Mouse (Mus musculus) kidney, adult 2 months (tissue): ENCODE data around the gene Cpped1. TPM values are rescaled to one million over a fixed set of nuclear protein-coding genes. Genes with fewer than 3 reads are reported as not detected.

Source experiments
- DNase-seq: peaks from one replicate; pipeline ENCODE4 v3.0.0; 2021
- H3K27ac ChIP-seq: fragments of 200-500 bp; 2 replicates; pipeline ENCODE4 v1.5.1; 2012; ENCODE audit warnings: low read depth, low read length, control low read depth, inconsistent platforms; ENCODE audit not compliant: insufficient read depth
- H3K27me3 ChIP-seq: fragments of 200-500 bp; replicated peaks from 2 replicates; pipeline ENCODE4 v1.6.1; 2012; ENCODE audit warnings: mild to moderate bottlenecking, moderate library complexity, low read length, inconsistent platforms; ENCODE audit not compliant: control insufficient read depth, insufficient read depth
- H3K36me3 ChIP-seq: fragments of 200-500 bp; 2 replicates; pipeline ENCODE4 v1.6.1; 2012; ENCODE audit warnings: mild to moderate bottlenecking, moderate library complexity, low read length, inconsistent platforms; ENCODE audit not compliant: control insufficient read depth, insufficient read depth
- H3K4me1 ChIP-seq: fragments of 200-500 bp; 2 replicates; pipeline ENCODE4 v1.6.1; 2011; ENCODE audit warnings: low read length; ENCODE audit not compliant: control insufficient read depth, insufficient read depth
- H3K4me3 ChIP-seq: fragments of 200-500 bp; 2 replicates; pipeline ENCODE4 v1.5.1; 2011; ENCODE audit warnings: mild to moderate bottlenecking, low read depth, low read length, control low read depth; ENCODE audit not compliant: insufficient read depth
- CTCF ChIP-seq: fragments of 200-500 bp; conservative IDR thresholded peaks from 2 replicates; pipeline ENCODE4 v1.5.1; 2011; ENCODE audit warnings: low read depth, mild to moderate bottlenecking, control low read depth, low read length, moderate library complexity, mixed read lengths; ENCODE audit not compliant: insufficient read depth, insufficient read length
- POLR2A ChIP-seq: fragments of 200-500 bp; IDR thresholded peaks from one replicate; pipeline ENCODE4 v1.6.1; 2011; ENCODE audit warnings: low read depth, low read length, control low read depth
- WGBS: fragments of 180-500 bp; shearing (Covaris S2); methylation state at CpG from one replicate; pipeline ENCODE4 v1.1.7; 2018; 5-methylcytosine and 5-hydroxymethylcytosine counted together
- polyA plus RNA-seq: library from polyadenylated mRNA; depleted of rRNA; stranded (reverse); fragments of >200 nt; gene quantifications from 2 replicates; pipeline ENCODE4 v1.2.3, GENCODE M21; 2012

The Cpped1 gene
- polyA plus RNA-seq, 1 experiment, result 39.9 TPM

DNA sequence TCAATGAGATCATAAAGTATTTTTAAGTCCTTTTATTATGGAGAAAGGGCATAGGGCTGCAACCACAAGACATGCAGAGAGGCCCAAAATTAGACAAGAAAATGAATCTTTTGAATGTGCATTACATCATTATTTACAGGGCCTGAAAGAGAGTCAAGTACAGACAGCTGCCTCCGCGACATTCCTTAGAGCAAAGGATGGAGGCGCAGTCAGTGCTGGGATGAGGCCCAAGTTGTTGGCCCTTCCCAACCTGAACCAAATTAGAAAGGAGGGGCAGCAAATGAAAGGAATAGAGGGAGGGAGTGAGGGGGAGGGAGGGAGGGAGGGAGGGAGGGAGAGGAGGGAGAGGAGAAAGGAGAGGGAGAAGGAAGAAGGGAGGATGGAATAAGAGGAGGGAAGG is 132.7 kb downstream of the Cpped1 start:
- H3K4me3 ChIP-seq, result no peak overlapping the region
- H3K36me3 ChIP-seq, result no peaks in the 10 kb centered on the region
- H3K4me1 ChIP-seq, result no peaks in the 10 kb centered on the region
- DNase-seq, result no peak
- no peaks in the 10 kb centered on the region for H3K27me3 ChIP-seq
- TF ChIP-seq CTCF (no peak), POLR2A (no peak)
- WGBS, result 77% methylated on average over 3 of the region's 3 CpGs
- H3K27ac ChIP-seq, result no peak overlapping the region

DNA sequence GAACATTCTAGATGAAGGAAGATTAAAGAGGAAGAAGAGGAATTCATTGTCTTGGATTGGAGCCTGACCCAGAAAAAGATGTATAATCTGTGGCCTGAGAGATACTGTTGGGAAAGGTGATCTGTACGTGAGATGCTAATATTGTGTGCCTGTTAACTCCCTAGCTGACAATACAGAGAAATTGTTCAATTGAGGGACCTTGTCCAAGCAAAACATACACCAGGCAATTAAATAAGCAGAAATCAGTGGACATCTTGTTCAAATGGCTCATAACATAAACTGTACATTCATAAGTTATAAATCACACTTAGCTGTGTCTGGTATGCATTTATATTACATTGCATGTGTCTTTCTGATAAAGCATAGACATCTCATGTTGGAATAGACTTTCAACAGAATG is 134.9 kb downstream of the Cpped1 start:
- no peak for TF ChIP-seq POLR2A
- no peak for TF ChIP-seq CTCF

DNA sequence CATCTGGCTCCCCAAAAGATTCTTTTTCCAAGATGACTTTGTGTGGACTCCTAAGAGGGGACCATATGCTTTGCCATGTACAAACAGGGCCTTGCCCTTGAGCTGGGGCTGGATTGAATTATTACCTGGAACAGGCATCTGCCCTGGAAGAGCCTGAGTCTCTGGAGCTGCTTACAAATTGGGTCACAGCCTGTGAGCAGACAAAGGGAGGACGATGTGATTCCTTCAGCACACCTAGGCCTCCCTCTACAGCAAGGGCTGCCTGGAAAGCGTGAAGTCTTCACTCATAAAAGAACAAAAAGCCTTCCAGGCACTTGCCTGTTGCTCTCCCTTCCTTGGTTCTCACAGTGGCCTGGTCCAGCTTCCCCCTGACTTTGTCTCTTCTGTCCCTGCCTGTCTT is 136.9 kb downstream of the Cpped1 start:
- WGBS, result 77% methylated on average over 2 of the region's 2 CpGs
- Histone ChIP-seq H3K36me3 (no peaks in the 10 kb centered on the region), H3K4me1 (no peaks in the 10 kb centered on the region), H3K4me3 (no peak overlapping the region), H3K27ac (no peak overlapping the region), H3K27me3 (no peaks in the 10 kb centered on the region)
- no peak for DNase-seq
- TF ChIP-seq CTCF (no peak), POLR2A (no peak)

More for the DNA sequence above, 134.9 kb downstream of the Cpped1 start:
- 95% methylated on average over 1 of the region's 1 CpGs for WGBS
- no peak for DNase-seq
- Histone ChIP-seq H3K4me1 (no peaks in the 10 kb centered on the region), H3K4me3 (no peak overlapping the region), H3K36me3 (no peaks in the 10 kb centered on the region), H3K27me3 (no peaks in the 10 kb centered on the region), H3K27ac (no peak overlapping the region)

DNA sequence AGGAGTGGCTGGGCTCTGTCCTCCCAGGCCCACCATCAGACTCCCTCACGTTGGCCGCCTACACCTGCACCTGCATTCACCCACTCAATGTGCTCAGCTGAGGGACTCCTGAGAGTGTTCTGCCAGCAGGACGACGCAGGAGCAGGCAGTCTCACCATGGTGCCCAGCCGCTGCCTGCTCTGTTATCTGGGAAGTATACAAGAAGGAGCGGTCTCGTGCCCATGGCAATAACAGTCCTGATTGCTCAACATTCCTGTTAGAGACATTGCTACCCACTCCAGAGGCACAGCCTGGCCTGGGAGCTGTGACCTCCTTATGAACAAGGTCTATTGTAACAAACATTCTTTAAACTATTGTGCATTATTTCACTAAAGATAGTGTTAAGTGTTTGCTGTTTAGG is 151.3 kb downstream of the Cpped1 start:
- Histone ChIP-seq H3K4me1 (no peaks in the 10 kb centered on the region), H3K36me3 (no peaks in the 10 kb centered on the region), H3K27ac (no peak overlapping the region), H3K27me3 (no peaks in the 10 kb centered on the region), H3K4me3 (no peak overlapping the region)
- TF ChIP-seq CTCF (no peak), POLR2A (no peak)
- DNase-seq, result no peak
- WGBS, result 87% methylated on average over 7 of the region's 7 CpGs

DNA sequence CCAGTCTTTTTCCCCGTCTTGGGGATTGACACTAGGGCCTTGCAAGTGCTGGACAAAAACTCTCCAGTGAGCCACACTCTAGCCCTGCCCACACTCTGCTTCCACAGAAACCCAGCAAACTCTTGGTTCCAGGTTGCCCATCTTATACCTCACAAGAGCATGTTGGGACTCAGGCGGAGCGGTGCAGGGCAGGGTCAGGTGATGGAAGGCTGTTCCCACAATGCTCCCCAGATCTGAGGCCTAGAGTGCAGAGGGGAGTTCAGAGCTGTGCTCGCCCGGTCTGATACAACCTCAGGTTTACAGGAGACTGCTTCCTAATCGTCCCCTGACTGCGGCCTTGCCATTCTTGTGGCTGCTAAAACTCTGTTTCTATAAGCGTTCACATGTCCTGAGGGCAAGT is 151.8 kb downstream of the Cpped1 start:
- Histone ChIP-seq H3K27me3 (no peaks in the 10 kb centered on the region), H3K4me3 (no peak overlapping the region), H3K4me1 (no peaks in the 10 kb centered on the region), H3K27ac (no peak overlapping the region), H3K36me3 (no peaks in the 10 kb centered on the region)
- 92% methylated on average over 8 of the region's 8 CpGs for WGBS
- no peak for TF ChIP-seq CTCF
- no peak for DNase-seq

DNA sequence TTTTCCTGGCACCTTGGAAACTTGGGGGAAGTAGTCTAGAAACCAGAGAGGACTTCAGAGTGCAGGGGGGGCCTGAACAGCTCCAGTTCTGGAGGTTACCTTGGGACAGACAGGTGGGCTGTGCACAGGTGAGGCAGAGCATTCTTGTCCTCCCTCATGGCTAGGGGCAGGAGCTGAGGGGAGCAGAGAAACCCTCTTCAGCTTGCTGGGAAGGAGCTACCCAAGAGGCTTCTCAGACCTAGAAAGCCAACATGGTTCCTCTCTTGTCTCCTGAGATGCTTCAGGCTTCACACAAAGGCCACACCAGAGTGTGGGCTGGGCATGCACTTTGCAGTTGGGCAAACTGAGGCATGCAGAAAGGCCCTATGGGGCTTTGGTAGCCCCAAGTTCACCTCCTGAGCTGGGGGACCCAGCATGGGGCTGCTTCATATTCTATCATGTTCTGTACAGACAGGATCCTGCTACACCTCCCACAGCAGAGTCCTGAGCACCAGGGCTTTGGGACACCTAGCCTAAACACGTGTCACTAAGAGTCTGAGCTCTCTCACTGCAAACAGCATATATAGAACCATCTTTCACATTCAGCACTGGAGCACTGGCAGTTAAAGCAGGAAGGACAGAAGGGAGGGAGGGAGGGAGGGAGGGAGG is 152.5 kb downstream of the Cpped1 start:
- Histone ChIP-seq H3K27me3 (no peaks in the 10 kb centered on the region), H3K27ac (no peak overlapping the region), H3K4me1 (no peaks in the 10 kb centered on the region), H3K36me3 (no peaks in the 10 kb centered on the region), H3K4me3 (no peak overlapping the region)
- TF ChIP-seq CTCF (no peak), POLR2A (no peak)
- DNase-seq, result no peak
- 58% methylated on average over 1 of the region's 1 CpGs for WGBS

DNA sequence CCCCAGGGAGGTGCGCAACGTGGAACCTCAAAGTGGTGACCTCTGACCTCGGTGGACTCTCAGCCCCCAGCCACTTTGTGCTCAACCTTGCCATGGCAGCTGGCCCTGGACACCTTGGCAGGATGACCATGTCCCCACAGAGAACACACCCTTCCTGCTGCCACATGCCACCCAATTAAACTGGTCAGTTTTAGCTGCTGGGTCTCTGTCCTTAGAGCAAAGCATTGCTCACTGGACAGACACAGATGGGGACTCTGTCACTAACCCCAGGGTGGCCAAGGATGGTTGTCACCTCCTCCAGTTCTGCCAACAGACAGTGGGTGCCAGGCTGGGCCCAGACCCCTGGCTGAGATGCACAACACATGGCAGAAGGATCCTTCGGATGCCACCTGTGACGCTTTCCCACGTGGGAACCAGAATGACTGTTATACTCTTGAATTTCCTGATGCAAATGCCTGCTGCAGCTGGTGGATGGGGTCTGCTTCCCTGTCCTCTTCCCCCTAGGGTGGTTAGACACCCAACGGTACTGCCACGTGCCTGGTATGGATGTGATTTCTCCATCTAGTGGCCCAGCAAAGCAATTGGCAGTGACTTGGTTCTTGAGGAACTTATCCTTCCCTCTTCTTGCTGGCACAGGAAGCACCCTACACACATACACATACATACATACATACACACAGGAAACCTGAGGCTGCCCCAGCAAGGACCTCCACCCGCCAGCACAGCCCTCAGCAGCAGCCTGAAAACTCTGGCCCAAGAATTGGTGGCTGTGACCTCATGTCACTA is 153.8 kb downstream of the Cpped1 start:
- TF ChIP-seq CTCF (no peak), POLR2A (no peak)
- WGBS, result 78% methylated on average over 9 of the region's 9 CpGs
- H3K36me3 ChIP-seq, result no peaks in the 10 kb centered on the region
- DNase-seq, result no peak
- H3K4me3 ChIP-seq, result no peak overlapping the region
- H3K4me1 ChIP-seq, result no peaks in the 10 kb centered on the region
- no peaks in the 10 kb centered on the region for H3K27me3 ChIP-seq
- H3K27ac ChIP-seq, result no peak overlapping the region
